Mouse (Mus musculus) brain, embryonic 18.5 days (tissue): Measurements from ENCODE around the gene Mmp1b.
"Not testable (repeated sequence)": the region's sequence is repeated elsewhere in the genome, so short reads cannot be mapped to it uniquely, and the experiment has no call there.

ENCODE experiments used
- DNase-seq: peaks from one replicate; pipeline ENCODE4 v3.0.0-alpha.2; 2012; ENCODE audit warnings: low read depth, low spot score

Mmp1b gene

DNA sequence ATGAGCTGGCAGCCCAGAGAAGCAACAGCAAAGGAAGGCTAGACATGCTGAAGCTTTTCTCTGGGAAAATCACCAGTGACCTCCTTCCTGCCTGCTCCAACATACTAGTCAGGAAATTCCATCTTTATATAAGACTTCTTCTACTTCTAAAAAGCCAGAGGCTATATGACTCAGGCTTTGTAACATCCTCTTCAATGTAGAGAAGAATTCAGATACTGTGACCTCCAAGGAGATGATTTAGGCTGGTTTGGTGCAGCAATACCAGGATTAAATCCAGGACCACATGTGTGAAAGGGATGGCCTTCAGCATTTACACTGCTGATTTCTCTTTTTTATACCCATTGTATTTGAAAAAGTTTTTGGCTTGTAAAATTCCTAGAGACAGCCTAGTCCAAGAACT, at the start of gene Mmp1b:
Mmp1b (minus strand) TSS at position 101 of the 400 bp plus-strand sequence.
- DNase-seq = no peak

DNA sequence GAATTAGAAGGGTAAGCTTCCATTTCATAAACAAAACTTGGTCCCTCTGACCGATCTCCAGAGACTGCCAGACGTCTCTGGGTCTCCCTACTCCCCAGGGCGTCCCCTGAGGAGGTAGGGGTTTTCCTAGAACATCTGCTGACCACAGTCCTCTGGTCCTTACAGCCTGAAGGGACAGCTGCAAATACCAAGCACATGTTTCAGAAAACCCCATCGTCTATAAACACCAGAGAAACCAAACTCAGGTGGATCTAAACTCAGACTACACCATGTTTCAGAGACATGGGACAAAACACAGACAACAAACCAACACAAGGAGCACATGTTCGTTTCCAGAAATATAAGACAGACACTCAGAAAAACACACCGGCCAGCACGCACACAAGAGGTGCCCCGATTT, 8.7 kb upstream of the Mmp1b start:
- not testable (repeated sequence) for DNase-seq

- DNase-seq = no peak
Observed at GRCm38 (mm10) chr9:7354535-7354934, 33.3 kb downstream of the Mmp1b start.

DNA sequence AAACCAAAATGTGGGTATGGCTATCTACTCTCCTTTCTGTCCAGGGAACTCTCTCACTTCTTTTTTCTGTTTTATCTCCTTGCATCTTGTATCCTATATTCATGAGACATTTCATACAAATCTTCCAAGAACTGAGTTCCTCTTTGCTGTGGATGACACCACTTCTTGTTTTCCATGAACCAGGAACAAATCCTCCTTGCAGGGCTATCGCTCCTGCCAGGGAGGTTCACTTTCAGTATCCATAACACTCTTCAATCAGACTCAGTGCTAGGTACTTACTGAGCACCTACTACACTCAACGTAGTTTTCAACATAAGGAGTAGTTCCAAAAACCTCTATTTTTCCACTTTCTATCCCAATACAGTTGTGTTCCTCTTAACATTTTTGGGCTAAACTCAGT, 42.3 kb downstream of the Mmp1b start:
- no peak for DNase-seq

GRCm38 (mm10) chr9:7344107-7344506, 43.7 kb downstream of the Mmp1b start, which contains the start of gene Mmp12:
Gene Mmp12 (plus strand): TSS chr9:7344381.
- no peak for DNase-seq

DNA sequence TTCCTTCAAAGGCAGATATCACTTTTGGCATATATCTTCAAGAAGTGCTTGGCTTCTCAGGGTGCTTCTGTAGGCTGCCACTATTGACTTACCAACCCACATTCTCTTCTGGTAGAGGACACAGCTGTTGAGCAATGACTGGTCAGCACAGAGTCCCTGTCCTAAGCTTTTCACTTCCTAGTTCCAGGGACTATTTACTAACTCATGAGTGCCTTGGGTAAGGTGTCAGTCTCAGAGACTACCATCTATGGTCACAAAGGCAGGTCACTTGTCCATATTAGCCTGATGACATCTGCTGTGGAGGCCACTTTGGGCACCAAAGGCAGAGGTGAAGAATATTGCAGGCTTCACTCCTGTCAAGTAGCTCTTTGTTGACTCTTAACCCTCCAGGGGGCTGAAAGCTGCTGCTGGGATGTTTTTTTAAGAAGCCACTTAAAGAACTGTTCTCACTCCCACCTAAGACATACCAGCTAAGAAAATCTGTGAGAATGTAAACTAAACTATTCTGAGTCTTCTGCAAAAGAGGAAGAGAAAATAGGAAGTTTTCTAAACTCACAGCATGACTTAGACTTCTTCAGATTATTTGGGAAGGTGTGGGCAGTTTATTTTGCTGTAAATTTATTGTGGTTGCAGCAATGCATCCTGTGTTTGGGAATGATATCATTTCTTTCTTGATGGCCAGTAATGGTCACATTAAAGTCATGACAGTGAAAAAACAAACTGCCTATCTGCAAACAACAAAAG, 50.9 kb downstream of the Mmp1b start:
- no peak for DNase-seq

DNA sequence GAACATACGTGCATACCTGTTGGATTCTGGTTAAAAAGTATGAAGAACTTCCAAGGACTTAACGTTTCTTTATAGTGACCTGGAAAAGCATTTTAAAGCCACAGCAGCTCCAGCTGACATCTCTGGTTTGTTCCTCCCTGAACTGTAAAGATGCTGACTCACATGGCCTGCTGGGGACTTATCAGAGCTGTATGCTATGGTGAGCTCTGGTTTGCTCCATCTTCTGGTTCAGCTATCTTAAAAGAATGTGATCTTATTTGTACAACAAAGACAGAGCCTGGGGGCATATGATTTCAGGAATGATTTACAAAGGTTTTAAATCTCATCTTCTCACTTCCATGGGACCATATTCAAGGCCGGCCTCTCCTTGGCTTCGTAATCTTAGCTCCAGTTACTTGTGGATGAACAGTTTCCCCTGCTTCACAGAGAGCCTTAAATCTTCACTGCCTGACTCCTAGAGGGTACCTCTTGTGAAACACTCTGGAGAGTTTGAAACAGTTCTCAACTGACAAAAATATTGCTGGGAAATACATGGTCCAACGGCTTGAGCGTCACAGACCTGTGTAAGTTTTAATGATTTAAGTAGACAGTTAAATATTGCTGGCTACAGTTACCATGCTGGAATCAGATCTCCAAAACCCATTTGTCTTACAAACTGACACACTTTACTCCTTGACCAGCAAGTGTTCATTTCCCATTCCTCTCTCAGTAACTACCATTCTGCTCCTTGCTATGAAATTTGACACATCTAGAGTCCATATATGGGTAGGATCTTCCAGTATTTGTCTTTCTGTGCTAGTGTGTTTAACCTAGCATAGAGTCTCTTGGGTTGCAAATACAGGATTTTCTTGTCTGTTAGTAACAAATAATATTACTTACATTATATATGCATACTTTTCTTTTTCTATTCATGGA, 51.8 kb downstream of the Mmp1b start:
- no peak for DNase-seq

DNA sequence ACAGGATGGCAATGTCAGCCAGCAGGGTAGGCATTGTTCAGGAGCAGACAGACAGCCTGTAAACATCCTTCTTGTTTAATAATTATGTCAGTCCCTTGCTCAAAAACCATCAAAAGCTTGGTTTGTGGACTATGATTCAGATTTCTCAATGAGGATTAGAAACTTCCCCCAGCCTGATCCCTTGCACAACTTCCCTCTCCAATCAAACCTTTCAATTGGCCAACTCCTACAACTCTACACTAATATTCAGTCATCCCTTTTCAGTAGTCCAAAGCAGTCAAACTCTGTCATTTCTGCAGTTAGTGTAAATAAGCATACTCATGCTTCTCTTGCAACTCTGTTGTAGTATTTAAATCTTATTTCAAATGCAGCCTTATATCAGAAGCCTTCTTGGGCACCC, 56.0 kb downstream of the Mmp1b start:
- no peak for DNase-seq
